Mouse (Mus musculus): ENCODE results near the gene Gm38431. TPM values are rescaled to one million over a fixed set of nuclear protein-coding genes. Genes with fewer than 3 reads are reported as not detected.

Gm38431 gene
- polyA plus RNA-seq, 1 experiment from 2014 or later, result 2.2 TPM

DNA sequence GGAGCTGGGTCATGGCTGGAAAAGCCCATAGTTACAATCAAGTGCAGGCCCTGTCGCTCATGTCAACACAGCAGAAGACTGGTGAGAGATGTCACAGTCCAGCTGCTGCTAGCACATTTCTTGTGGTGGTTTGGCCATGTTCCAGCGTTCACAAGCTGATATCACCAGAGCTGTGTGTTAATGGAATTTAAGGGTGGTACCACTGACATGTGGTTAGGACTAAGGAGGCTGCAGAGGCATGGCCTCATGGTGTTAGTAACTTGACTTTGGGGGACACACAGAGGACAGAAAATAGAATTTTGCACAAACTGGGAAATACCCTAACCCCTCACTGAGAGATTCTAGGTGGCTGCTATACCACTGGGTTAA lies 34.4 kb upstream of the Gm38431 start:
- H3K4me3 ChIP-seq (replicated peaks), result no peak overlapping the region
- no peak overlapping the region for H3K4me2 ChIP-seq
- H3K36me3 ChIP-seq, result peaks cover 44% of the 10 kb centered on the region
- no peaks in the 10 kb centered on the region for H3K27me3 ChIP-seq
- no peak overlapping the region for H3K27ac ChIP-seq
- no peaks in the 10 kb centered on the region for H3K9me3 ChIP-seq (replicated peaks)
- 79% methylated on average over 2 of the region's 2 CpGs for WGBS
- no peak for ATAC-seq (replicated peaks; ENCODE audit: low FRiP score)
- no peak overlapping the region for H3K9ac ChIP-seq
- H3K4me1 ChIP-seq, result peaks cover 8% of the 10 kb centered on the region

- Histone ChIP-seq H3K27ac (no peak overlapping the region), H3K9me3 (replicated peaks) (no peaks in the 10 kb centered on the region), H3K27me3 (no peaks in the 10 kb centered on the region), H3K4me2 (no peak overlapping the region), H3K36me3 (peaks cover 47% of the 10 kb centered on the region), H3K4me3 (replicated peaks) (no peak overlapping the region), H3K4me1 (peaks cover 8% of the 10 kb centered on the region), H3K9ac (no peak overlapping the region)
- WGBS, result 82% methylated on average over 9 of the region's 9 CpGs
- no peak for ATAC-seq (replicated peaks; ENCODE audit: low FRiP score)
Observed at GRCm38 (mm10) chr9:21125502-21126258, 33.9 kb upstream of the Gm38431 start.

GRCm38 (mm10) chr9:21124837-21125236 lies 33.0 kb upstream of the Gm38431 start:
- 84% methylated on average over 5 of the region's 5 CpGs for WGBS
- peaks cover 52% of the 10 kb centered on the region for H3K36me3 ChIP-seq
- H3K4me2 ChIP-seq, result no peak overlapping the region
- no peaks in the 10 kb centered on the region for H3K9me3 ChIP-seq (replicated peaks)
- H3K27me3 ChIP-seq, result no peaks in the 10 kb centered on the region
- no peak overlapping the region for H3K4me3 ChIP-seq (replicated peaks)
- ATAC-seq (replicated peaks; ENCODE audit: low FRiP score), result no peak
- no peak overlapping the region for H3K9ac ChIP-seq
- no peaks in the 10 kb centered on the region for H3K4me1 ChIP-seq
- no peak overlapping the region for H3K27ac ChIP-seq

DNA sequence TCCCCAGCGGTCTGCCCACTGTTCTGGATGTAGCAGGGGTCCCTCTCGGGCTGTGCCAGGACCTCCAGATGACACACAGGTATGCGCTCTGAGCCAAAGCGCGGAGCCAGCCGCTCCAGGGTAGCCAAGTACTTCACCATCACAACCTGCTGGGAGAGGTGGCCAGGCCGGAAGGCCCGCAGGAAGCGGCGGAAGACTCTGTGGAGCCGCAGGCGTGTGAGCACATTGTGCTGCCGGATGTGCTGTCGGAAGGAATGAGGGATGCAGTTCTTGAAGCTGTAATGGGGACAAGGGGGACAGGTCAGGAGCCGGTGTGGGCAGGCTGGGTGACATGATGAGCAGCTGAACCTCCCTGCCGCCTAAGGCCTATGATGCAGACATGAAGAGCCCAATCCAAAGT lies 29.7 kb upstream of the Gm38431 start:
- Histone ChIP-seq H3K36me3 (peaks cover 40% of the 10 kb centered on the region), H3K4me2 (no peak overlapping the region), H3K27ac (no peak overlapping the region), H3K9me3 (replicated peaks) (no peaks in the 10 kb centered on the region), H3K4me1 (no peaks in the 10 kb centered on the region), H3K27me3 (no peaks in the 10 kb centered on the region), H3K9ac (no peak overlapping the region), H3K4me3 (replicated peaks) (no peak overlapping the region)
- WGBS, result 89% methylated on average over 16 of the region's 16 CpGs
- no peak for ATAC-seq (replicated peaks; ENCODE audit: low FRiP score)

DNA sequence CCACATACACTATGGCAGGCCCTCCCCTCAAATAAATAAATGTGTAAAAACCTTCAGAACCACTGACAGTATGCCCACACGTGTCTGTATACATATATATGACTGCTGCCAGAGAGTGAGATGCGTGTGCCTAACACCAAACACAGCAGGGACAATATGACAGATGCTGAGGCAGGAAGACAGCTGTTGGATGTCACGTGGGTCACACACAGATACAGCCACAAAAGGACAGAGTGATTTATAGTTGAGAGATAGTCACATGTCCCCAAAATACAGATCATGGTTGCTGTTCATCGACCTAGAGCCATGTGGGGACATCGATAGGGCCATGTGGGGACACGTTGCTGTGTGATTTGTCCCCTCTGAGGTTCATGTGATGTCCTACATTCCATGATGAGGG lies 25.3 kb upstream of the Gm38431 start:
- no peak overlapping the region for H3K4me3 ChIP-seq (replicated peaks)
- no peaks in the 10 kb centered on the region for H3K27me3 ChIP-seq
- no peaks in the 10 kb centered on the region for H3K4me1 ChIP-seq
- no peak overlapping the region for H3K9ac ChIP-seq
- no peak overlapping the region for H3K27ac ChIP-seq
- no peak for ATAC-seq (replicated peaks; ENCODE audit: low FRiP score)
- H3K36me3 ChIP-seq, result peaks cover 15% of the 10 kb centered on the region
- no peaks in the 10 kb centered on the region for H3K9me3 ChIP-seq (replicated peaks)
- WGBS, result 68% methylated on average over 6 of the region's 6 CpGs
- H3K4me2 ChIP-seq, result no peak overlapping the region

- 87% methylated on average over 8 of the region's 8 CpGs for WGBS
- H3K4me3 ChIP-seq (replicated peaks), result no peak overlapping the region
- peaks cover 3% of the 10 kb centered on the region; the same call in 1 of the 2 replicates for H3K36me3 ChIP-seq
- no peak overlapping the region for H3K4me2 ChIP-seq
- no peaks in the 10 kb centered on the region for H3K4me1 ChIP-seq
- H3K27me3 ChIP-seq, result no peaks in the 10 kb centered on the region
- H3K9ac ChIP-seq, result no peak overlapping the region
- no peak for ATAC-seq (replicated peaks; ENCODE audit: low FRiP score)
- no peaks in the 10 kb centered on the region for H3K9me3 ChIP-seq (replicated peaks)
- H3K27ac ChIP-seq, result no peak overlapping the region
Observed at GRCm38 (mm10) chr9:21115105-21115504, 23.3 kb upstream of the Gm38431 start.

DNA sequence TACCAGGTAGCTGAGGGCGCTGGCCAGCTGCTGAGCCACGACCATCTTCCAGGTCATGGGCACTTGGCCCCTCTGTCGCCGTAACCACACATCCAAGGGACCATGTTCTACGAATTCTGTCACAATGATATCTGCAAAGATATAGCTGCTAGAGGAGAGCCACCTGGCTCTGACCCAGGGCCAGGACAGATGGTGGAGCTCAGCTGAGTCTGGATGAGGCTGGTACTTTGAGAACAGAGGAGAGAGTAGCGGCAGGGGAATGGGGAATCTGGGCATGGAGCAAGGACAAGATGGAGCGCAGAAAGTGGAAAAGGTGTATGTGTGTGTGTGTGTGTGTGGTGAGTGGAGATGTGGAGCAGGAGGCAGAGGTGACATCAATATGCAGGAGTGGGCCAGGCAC lies 22.4 kb upstream of the Gm38431 start:
- WGBS, result 83% methylated on average over 7 of the region's 7 CpGs
- H3K27ac ChIP-seq, result no peak overlapping the region
- H3K9me3 ChIP-seq (replicated peaks), result no peaks in the 10 kb centered on the region
- no peak overlapping the region for H3K9ac ChIP-seq
- H3K36me3 ChIP-seq, result no peaks in the 10 kb centered on the region
- no peak overlapping the region for H3K4me3 ChIP-seq (replicated peaks)
- H3K4me2 ChIP-seq, result no peak overlapping the region
- H3K4me1 ChIP-seq, result no peaks in the 10 kb centered on the region
- no peak for ATAC-seq (replicated peaks; ENCODE audit: low FRiP score)
- no peaks in the 10 kb centered on the region for H3K27me3 ChIP-seq

- Histone ChIP-seq H3K4me2 (no peak overlapping the region), H3K9ac (no peak overlapping the region), H3K27ac (no peak overlapping the region), H3K36me3 (0 out of 2 replicates have a peak, but pooled peaks cover 3% of the 10 kb centered on the region), H3K4me3 (replicated peaks) (no peak overlapping the region), H3K4me1 (no peaks in the 10 kb centered on the region), H3K27me3 (no peaks in the 10 kb centered on the region), H3K9me3 (replicated peaks) (no peaks in the 10 kb centered on the region)
- 77% methylated on average over 6 of the region's 6 CpGs for WGBS
- ATAC-seq (replicated peaks; ENCODE audit: low FRiP score), result no peak
Observed at GRCm38 (mm10) chr9:21113751-21114150, 22.0 kb upstream of the Gm38431 start.

DNA sequence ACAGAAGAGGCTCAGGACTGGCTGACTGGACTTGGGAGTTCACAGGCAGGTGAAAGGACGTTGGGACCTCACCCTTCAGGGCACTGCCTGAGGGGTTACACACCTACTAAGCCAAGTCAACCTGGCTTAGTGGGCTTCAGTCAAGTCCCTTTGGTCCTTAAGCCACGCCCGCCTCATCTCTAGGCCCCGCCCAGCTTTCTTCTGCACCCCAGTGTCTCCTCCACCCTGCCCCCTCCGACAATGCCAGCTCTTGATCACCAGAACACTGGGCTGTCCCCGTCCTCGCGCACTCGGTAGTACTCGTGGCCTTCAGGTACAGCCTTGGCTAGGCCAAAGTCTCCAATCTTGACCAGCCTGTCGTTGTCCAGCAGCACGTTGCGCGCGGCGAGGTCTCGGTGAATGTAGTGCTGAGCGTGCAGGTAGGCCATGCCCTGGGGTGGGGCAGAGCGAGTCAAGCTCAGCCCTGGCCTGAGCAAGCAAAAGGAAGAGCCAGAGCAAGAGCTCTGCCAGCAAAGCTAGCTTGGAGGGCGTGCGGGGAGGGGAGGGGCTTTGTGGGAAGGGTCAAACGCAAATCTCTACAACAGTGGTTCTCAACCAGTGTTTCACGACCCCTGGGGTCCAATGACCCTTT lies 15.9 kb upstream of the Gm38431 start:
- no peak overlapping the region for H3K27ac ChIP-seq
- 0 out of 2 replicates have a peak, but pooled peaks cover 7% of the 10 kb centered on the region for H3K36me3 ChIP-seq
- no peak for ATAC-seq (replicated peaks; ENCODE audit: low FRiP score)
- no peak overlapping the region for H3K9ac ChIP-seq
- H3K4me1 ChIP-seq, result 0 out of 2 replicates have a peak, but pooled peaks cover 7% of the 10 kb centered on the region
- H3K9me3 ChIP-seq (replicated peaks), result no peaks in the 10 kb centered on the region
- H3K4me2 ChIP-seq, result no peak overlapping the region
- H3K27me3 ChIP-seq, result no peaks in the 10 kb centered on the region
- 52% methylated on average over 23 of the region's 23 CpGs for WGBS
- H3K4me3 ChIP-seq (replicated peaks), result no peak overlapping the region

GRCm38 (mm10) chr9:21105760-21106564 lies 14.2 kb upstream of the Gm38431 start:
- Histone ChIP-seq H3K4me3 (replicated peaks) (no peak overlapping the region), H3K36me3 (0 out of 2 replicates have a peak, but pooled peaks cover 11% of the 10 kb centered on the region), H3K9ac (no peak overlapping the region), H3K4me1 (0 out of 2 replicates have a peak, but pooled peaks cover 7% of the 10 kb centered on the region), H3K27ac (no peak overlapping the region), H3K9me3 (replicated peaks) (no peaks in the 10 kb centered on the region), H3K27me3 (no peaks in the 10 kb centered on the region), H3K4me2 (no peak overlapping the region)
- no peak for ATAC-seq (replicated peaks; ENCODE audit: low FRiP score)
- 71% methylated on average over 5 of the region's 5 CpGs for WGBS

DNA sequence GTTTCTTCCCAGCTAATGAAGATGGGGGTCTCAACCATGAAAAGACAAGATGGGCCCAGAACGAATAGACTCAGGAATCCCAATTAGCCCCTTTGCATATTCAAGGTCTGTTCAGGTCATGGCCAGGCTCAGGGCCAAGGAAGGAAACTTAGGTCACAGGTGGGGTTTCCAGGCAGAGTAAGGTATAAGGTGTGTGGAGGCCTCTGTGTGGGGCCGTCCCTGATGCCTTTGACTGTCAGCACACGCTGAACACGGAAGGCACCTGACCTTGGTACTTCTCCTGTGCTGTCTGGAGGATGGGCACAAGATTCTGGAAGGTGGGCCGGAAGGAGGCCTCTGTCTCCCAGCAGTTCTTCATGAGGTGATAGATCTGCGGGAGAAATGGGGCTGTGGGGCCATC lies 13.0 kb upstream of the Gm38431 start:
- H3K36me3 ChIP-seq, result 0 out of 2 replicates have a peak, but pooled peaks cover 11% of the 10 kb centered on the region
- no peaks in the 10 kb centered on the region for H3K9me3 ChIP-seq (replicated peaks)
- H3K9ac ChIP-seq, result no peak overlapping the region
- ATAC-seq (replicated peaks; ENCODE audit: low FRiP score), result no peak
- H3K27me3 ChIP-seq, result no peaks in the 10 kb centered on the region
- no peak overlapping the region for H3K4me2 ChIP-seq
- 0 out of 2 replicates have a peak, but pooled peaks cover 7% of the 10 kb centered on the region for H3K4me1 ChIP-seq
- H3K27ac ChIP-seq, result no peak overlapping the region
- H3K4me3 ChIP-seq (replicated peaks), result no peak overlapping the region
- 83% methylated on average over 6 of the region's 6 CpGs for WGBS

DNA sequence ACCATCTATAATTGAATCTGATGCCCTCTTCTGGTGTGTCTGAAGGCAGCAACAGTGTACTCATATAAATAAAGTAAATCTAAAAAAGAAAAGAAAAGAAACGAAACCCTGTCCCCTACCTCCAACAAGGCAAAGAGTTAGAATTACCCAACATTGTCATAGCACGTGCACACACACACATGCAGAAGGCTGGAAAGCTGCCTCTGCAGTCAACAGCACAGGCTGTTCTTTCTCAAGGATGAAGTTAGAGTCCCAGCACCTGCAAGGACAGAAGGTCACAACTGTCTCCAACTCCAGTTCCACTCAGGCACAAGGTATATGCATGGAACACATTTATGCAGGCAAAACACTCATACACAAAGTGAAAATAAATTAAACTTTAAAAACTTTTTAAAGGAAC lies 10.3 kb upstream of the Gm38431 start:
- Histone ChIP-seq H3K4me1 (0 out of 2 replicates have a peak, but pooled peaks cover 5% of the 10 kb centered on the region), H3K36me3 (0 out of 2 replicates have a peak, but pooled peaks cover 8% of the 10 kb centered on the region)
- 90% methylated on average over 2 of the region's 2 CpGs for WGBS

More for the DNA sequence above, 10.3 kb upstream of the Gm38431 start:
- Histone ChIP-seq H3K27me3 (no peaks in the 10 kb centered on the region), H3K4me3 (replicated peaks) (no peak overlapping the region), H3K9ac (no peak overlapping the region), H3K9me3 (replicated peaks) (no peaks in the 10 kb centered on the region), H3K27ac (no peak overlapping the region), H3K4me2 (no peak overlapping the region)
- no peak for ATAC-seq (replicated peaks; ENCODE audit: low FRiP score)

All from kidney, embryonic 15.5 days (tissue).